Mouse (Mus musculus) liver, embryonic 15.5 days (tissue): ENCODE measurements around the gene Rcan1. TPM values are rescaled to one million over a fixed set of nuclear protein-coding genes. Genes with fewer than 3 reads are reported as not detected.
A peak's percentile ranks its signal among the peaks of the same experiment; 100 is the strongest.

ENCODE experiments used
- ATAC-seq: fragments of 200-750 bp; cut with Nextera tagmentation; 2 replicates; pipeline ENCODE4 v1.8.0; 2017; ENCODE audit warnings: moderate number of reproducible peaks, mild to moderate bottlenecking, moderate library complexity; ENCODE audit not compliant: insufficient read depth
- H3K27ac ChIP-seq: fragments of 300-500 bp; sonication (generic); replicated peaks from 2 replicates; pipeline ENCODE4 v1.5.1; 2015; ENCODE audit warnings: mild to moderate bottlenecking, inconsistent platforms
- H3K27me3 ChIP-seq: fragments of 300-500 bp; sonication (generic); 2 replicates; pipeline ENCODE4 v1.6.1; 2015; ENCODE audit warnings: mild to moderate bottlenecking, inconsistent platforms
- H3K36me3 ChIP-seq: fragments of 300-500 bp; sonication (generic); replicated peaks from 2 replicates; pipeline ENCODE4 v1.6.1; 2015; ENCODE audit warnings: moderate library complexity, mild to moderate bottlenecking, inconsistent platforms
- H3K4me1 ChIP-seq: fragments of 300-500 bp; sonication (generic); replicated peaks from 2 replicates; pipeline ENCODE4 v1.6.1; 2015; ENCODE audit warnings: inconsistent platforms
- H3K4me2 ChIP-seq: fragments of 300-500 bp; sonication (generic); 2 replicates; pipeline ENCODE4 v1.6.1; 2015; ENCODE audit warnings: moderate library complexity, mild to moderate bottlenecking, inconsistent platforms
- H3K4me3 ChIP-seq: fragments of 300-500 bp; sonication (generic); replicated peaks from 2 replicates; pipeline ENCODE4 v1.5.1; 2015; ENCODE audit warnings: mild to moderate bottlenecking, inconsistent platforms
- H3K9ac ChIP-seq: fragments of 300-500 bp; sonication (generic); 2 replicates; pipeline ENCODE4 v1.6.1; 2015; ENCODE audit warnings: moderate library complexity, mild to moderate bottlenecking, inconsistent platforms
- H3K9me3 ChIP-seq: fragments of 300-500 bp; sonication (generic); replicated peaks from 2 replicates; pipeline ENCODE4 v1.6.1; 2016; ENCODE audit warnings: inconsistent platforms
- WGBS: fragments of 180-500 bp; shearing (Covaris S2); methylation state at CpG from one replicate; pipeline ENCODE4 v1.1.7; 2015; ENCODE audit warnings: mixed read lengths; ENCODE audit not compliant: insufficient replicate concordance; 5-methylcytosine and 5-hydroxymethylcytosine counted together
- polyA plus RNA-seq: library from polyadenylated mRNA; unstranded; fragments of >200 nt; fragmentation: Nextera tagmentation; extraction: Ambion mirVana; gene quantifications from 2 replicates; pipeline ENCODE4 v1.2.1, GENCODE M21; 2015

Gene Rcan1
- polyA plus RNA-seq, 1 experiment from 2014 or later = 9.3 TPM

DNA sequence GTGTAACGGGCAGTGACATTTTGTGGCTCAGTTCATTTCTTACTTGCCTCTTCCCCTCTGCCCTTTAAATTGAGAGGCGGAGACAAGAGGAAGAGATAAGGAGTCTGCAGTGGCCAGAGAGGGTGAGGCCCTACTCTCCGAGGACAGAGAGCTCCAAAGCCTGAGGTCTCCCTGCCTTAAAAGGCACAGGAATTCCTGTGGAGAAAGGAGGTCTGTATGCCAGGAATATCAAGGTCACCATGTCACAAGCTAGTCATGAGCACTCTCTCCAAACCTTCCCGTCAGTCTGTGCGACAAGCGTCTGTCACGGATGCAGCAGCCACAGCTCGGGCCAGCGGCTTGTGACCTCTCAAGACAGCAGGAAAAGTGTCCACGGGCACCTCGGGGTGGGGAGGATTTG lies 125.5 kb downstream of the Rcan1 start:
- Histone ChIP-seq H3K36me3 (no peaks in the 10 kb centered on the region), H3K4me1 (peaks cover 23% of the 10 kb centered on the region), H3K9ac (no peak overlapping the region; the same call in 1 of the 2 replicates), H3K4me3 (no peak overlapping the region), H3K27me3 (no peaks in the 10 kb centered on the region), H3K9me3 (no peaks in the 10 kb centered on the region), H3K4me2 (0 out of 2 replicates have a peak overlapping the region, but pooled peaks have one; percentile 15), H3K27ac (no peak overlapping the region)
- no peak for ATAC-seq
- WGBS = 25% methylated on average over 11 of the region's 11 CpGs

Other genes with a start within 250 kb of the Rcan1 start
- not detected in 2 replicates for gene Kcne2, start 178.5 kb downstream of the Rcan1 start, polyA plus RNA-seq
- gene Smim11, start 169.6 kb downstream of the Rcan1 start, polyA plus RNA-seq = 36.4 and 42.4 TPM in 2 replicates
- not detected in 2 replicates for gene Fam243, start 149.4 kb downstream of the Rcan1 start, polyA plus RNA-seq
- gene Kcne1, start 111.4 kb downstream of the Rcan1 start, polyA plus RNA-seq = not detected in 2 replicates
- 0.40 and 0.54 TPM in 2 replicates for gene Clic6, start 14.9 kb upstream of the Rcan1 start, polyA plus RNA-seq